Mouse (Mus musculus): ENCODE results near the gene Arid5b.

DNA sequence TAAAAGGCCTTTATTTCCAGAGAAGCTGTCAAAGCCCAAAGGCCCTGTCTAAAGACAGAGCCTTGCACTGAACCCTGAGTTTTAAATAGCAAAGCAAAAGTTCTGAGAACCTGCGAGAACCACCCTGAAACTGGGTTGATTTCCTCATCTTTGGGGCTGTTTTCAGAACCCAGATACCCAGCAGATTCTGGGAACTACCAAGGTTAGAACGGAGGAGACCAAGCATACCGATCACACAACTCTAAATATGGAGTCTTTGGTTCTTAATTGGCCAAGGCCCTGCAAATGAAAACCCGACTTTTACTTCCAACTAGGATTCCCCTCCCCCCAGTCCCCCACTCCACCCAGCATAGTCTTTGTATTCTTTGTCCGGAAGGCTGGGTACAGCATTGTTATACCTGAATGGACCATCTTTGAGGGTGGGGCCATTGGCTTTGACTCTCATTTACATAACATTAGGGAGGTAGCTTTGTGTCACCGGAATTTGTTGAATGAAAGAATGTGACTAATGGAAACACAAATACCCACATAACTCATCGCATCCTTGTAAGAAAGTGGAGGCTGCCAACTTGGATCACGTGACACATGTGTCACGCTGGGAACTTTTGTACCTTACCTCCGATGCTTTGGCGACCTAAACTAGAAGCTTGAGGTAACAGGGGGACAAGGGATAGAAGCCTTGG is 141.2 kb downstream of the Arid5b start:
- TF ChIP-seq CTCF (IDR thresholded peaks at IDR 0.05; ENCODE audit: low read depth) (no peak), EP300 (IDR thresholded peaks at IDR 0.05; ENCODE audit: low read depth) (no peak)

Measured in liver, postnatal 0 days (tissue).